Mouse (Mus musculus): ENCODE results near the gene Rad51b. TPM values are rescaled to one million over a fixed set of nuclear protein-coding genes. Genes with fewer than 3 reads are reported as not detected.
A peak's percentile ranks its signal among the peaks of the same experiment; 100 is the strongest.

Gene Rad51b
- polyA plus RNA-seq, 1 experiment from 2014 or later: 4.4 TPM

DNA sequence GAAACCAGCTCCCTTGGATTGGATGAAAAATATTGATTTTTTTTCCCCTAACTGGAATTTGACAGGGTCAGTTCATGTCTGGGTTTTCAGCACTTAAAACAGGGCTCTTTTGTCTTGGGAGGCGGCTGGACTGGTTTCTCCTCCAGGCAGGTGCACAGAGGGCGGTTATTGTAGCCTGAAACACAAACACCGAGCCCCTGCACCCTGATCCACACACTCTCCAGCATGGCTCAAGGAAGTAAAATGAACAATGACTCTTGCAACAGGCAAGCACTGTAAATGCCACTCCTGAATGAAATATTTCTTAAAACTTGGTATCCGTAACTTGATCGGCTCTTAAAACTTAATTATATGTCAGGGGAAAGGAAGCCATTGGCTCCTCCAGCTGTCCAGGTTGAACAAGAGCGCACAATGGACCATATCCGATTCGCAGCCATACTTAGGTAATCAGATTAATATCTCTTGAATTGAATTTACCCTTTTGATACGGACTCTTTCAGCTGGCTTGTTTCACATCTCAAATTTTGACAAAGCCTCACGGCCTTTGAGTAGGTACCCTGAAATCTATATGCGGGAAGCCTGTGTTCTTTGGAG, 377.9 kb downstream of the Rad51b start:
- H3K9ac ChIP-seq (ENCODE audit: low read depth, low read length): no peak overlapping the region
- ATAC-seq (ENCODE audit: low read depth): no peak
- no peak overlapping the region for H3K4me3 ChIP-seq (ENCODE audit: low read depth, low read length)
- H3K9me3 ChIP-seq (replicated peaks; ENCODE audit: control insufficient read depth, low read length): no peaks in the 10 kb centered on the region
- 76% methylated on average over 11 of the region's 11 CpGs for WGBS (ENCODE audit: insufficient replicate concordance)
- H3K27me3 ChIP-seq (ENCODE audit: control insufficient read depth, insufficient read depth, low read depth, low read length): no peaks in the 10 kb centered on the region
- no peaks in the 10 kb centered on the region for H3K36me3 ChIP-seq (ENCODE audit: control insufficient read depth, insufficient read depth)
- no peak overlapping the region for H3K4me2 ChIP-seq (ENCODE audit: low read depth, low read length)
- H3K27ac ChIP-seq (ENCODE audit: low read length): peak overlapping the region; percentile 15
- no peaks in the 10 kb centered on the region; the same call in 1 of the 2 replicates for H3K4me1 ChIP-seq (ENCODE audit: control insufficient read depth, low read depth, low read length)

DNA sequence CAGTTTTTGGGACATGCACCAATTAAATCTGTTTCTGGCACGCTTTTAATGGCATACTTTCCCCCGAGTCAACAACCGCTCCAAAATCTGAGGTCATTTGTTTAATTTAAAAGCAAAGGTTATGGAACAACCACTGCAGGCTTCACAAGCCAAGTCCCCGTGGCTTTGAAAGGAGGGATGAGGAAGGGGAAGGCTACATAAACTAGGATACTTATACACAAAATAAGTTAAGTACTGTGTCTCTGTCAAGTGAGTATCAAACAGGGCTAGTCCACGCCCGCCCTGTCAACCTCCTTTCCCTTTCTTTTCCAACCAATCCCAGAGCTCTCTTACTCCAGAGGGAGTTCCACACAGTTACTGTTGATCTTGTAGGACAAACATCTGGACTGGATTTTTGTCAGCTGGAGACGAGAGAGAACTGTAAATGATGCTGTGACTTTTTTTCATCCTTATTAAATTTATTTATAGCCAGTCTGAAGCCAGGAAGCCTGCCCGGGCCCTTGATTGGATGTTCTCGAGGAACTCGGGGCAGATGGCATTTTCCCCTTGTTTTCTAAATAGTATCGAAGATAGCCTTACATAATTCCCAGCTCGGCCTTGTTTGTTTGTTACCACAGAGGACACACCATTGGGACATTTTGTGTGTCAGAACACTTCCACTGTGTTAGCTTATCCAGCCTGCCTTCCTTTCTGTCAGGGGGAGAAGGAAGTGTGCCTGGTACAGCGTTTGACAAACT, 378.5 kb downstream of the Rad51b start:
- 55% methylated on average over 13 of the region's 13 CpGs for WGBS (ENCODE audit: insufficient replicate concordance)
- no peak overlapping the region for H3K4me3 ChIP-seq (ENCODE audit: low read depth, low read length)
- H3K9ac ChIP-seq (ENCODE audit: low read depth, low read length): no peak overlapping the region
- no peaks in the 10 kb centered on the region for H3K27me3 ChIP-seq (ENCODE audit: control insufficient read depth, insufficient read depth, low read depth, low read length)
- H3K4me2 ChIP-seq (ENCODE audit: low read depth, low read length): no peak overlapping the region
- no peaks in the 10 kb centered on the region; the same call in 1 of the 2 replicates for H3K4me1 ChIP-seq (ENCODE audit: control insufficient read depth, low read depth, low read length)
- H3K36me3 ChIP-seq (ENCODE audit: control insufficient read depth, insufficient read depth): no peaks in the 10 kb centered on the region
- H3K9me3 ChIP-seq (replicated peaks; ENCODE audit: control insufficient read depth, low read length): no peaks in the 10 kb centered on the region
- ATAC-seq (ENCODE audit: low read depth): peak; percentile 48; the same call in 1 of the 2 replicates
- H3K27ac ChIP-seq (ENCODE audit: low read length): peak overlapping the region; percentile 27; the same call in 1 of the 2 replicates

DNA sequence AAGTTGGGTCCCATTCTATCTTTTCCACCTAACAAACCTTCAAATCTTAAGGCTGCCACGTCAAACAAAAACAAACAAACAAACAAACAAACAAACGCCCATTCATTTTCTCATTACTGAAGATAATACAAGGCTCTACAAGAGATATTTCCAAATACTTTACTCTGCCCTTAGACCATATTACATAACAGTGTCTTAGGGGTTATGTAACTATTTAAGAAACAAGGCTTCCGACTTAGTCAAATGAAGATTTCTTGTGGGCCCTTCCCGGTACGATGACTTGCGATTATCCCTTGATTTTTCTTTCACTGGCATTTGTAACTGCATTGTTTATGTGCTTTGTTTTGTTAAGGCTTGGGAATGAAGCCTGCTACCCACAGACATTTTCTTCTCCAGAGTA, 379.2 kb downstream of the Rad51b start:
- H3K4me3 ChIP-seq (ENCODE audit: low read depth, low read length): no peak overlapping the region
- no peak overlapping the region for H3K4me2 ChIP-seq (ENCODE audit: low read depth, low read length)
- H3K4me1 ChIP-seq (ENCODE audit: control insufficient read depth, low read depth, low read length): no peaks in the 10 kb centered on the region; the same call in 1 of the 2 replicates
- ATAC-seq (ENCODE audit: low read depth): no peak
- H3K27me3 ChIP-seq (ENCODE audit: control insufficient read depth, insufficient read depth, low read depth, low read length): no peaks in the 10 kb centered on the region
- 66% methylated on average over 6 of the region's 6 CpGs for WGBS (ENCODE audit: insufficient replicate concordance)
- H3K9me3 ChIP-seq (replicated peaks; ENCODE audit: control insufficient read depth, low read length): no peaks in the 10 kb centered on the region
- H3K27ac ChIP-seq (ENCODE audit: low read length): no peak overlapping the region; the same call in 1 of the 2 replicates
- no peak overlapping the region for H3K9ac ChIP-seq (ENCODE audit: low read depth, low read length)
- H3K36me3 ChIP-seq (ENCODE audit: control insufficient read depth, insufficient read depth): no peaks in the 10 kb centered on the region

DNA sequence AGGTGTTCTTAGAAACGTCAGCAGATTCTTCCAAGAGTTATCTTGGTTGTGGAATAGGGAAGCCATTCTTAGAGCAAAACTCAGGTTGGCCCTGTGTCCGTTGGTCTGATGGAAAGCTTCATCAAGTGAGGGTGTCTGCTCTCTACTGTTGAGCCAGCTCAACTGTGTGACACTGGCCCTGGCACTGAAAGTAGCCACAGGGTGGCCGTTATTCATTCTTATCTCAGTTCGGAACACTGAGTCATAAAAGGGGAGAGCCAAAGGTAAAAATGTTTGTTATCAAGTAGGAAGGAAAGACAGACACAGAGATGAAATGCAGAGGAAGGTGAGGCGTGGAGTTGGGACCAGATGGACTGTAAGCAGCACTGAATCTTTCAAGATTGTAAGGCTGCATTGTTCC, 379.8 kb downstream of the Rad51b start:
- 38% methylated on average over 5 of the region's 5 CpGs for WGBS (ENCODE audit: insufficient replicate concordance)
- no peaks in the 10 kb centered on the region for H3K36me3 ChIP-seq (ENCODE audit: control insufficient read depth, insufficient read depth)

DNA sequence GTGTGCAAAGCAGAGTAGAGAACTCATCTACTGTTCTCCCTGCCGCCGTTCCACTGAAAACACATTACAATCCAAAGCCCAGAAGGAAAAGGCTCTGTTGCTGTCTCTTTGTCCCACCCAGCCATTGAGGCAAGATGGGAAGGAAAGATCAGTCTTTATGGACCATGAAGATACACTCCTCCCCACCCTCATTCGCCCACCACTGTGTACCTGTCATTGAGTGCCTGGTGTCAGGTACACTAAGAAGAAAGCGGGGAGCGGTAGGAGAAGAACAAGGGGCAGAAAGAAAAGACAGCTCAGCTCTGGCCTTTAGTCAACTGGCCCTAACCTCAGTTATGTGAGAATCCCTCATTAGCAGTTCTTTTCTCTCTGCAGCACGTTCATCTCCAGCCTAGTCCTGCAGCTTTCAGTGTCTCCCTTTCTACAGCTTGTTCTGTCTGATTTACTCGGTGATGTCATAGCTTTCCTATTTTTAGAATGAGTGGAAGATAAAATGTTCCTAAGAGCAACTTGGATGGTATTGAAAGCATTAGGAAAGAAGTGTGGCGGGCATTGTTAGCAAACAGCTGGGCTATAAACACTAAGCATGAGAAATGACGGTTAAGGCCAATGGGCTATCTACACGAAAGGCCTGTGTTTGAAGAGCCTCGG, 382.3 kb downstream of the Rad51b start:
- H3K27ac ChIP-seq (ENCODE audit: low read length): no peak overlapping the region
- WGBS (ENCODE audit: insufficient replicate concordance): 74% methylated on average over 11 of the region's 11 CpGs

More for the DNA sequence above, 379.8 kb downstream of the Rad51b start:
- 0 out of 2 replicates have a peak overlapping the region, but pooled peaks have one; percentile 5 for H3K27ac ChIP-seq (ENCODE audit: low read length)
- H3K27me3 ChIP-seq (ENCODE audit: control insufficient read depth, insufficient read depth, low read depth, low read length): no peaks in the 10 kb centered on the region
- H3K4me2 ChIP-seq (ENCODE audit: low read depth, low read length): no peak overlapping the region
- no peak overlapping the region for H3K9ac ChIP-seq (ENCODE audit: low read depth, low read length)
- H3K4me1 ChIP-seq (ENCODE audit: control insufficient read depth, low read depth, low read length): no peaks in the 10 kb centered on the region; the same call in 1 of the 2 replicates
- ATAC-seq (ENCODE audit: low read depth): no peak
- no peaks in the 10 kb centered on the region for H3K9me3 ChIP-seq (replicated peaks; ENCODE audit: control insufficient read depth, low read length)
- H3K4me3 ChIP-seq (ENCODE audit: low read depth, low read length): no peak overlapping the region

DNA sequence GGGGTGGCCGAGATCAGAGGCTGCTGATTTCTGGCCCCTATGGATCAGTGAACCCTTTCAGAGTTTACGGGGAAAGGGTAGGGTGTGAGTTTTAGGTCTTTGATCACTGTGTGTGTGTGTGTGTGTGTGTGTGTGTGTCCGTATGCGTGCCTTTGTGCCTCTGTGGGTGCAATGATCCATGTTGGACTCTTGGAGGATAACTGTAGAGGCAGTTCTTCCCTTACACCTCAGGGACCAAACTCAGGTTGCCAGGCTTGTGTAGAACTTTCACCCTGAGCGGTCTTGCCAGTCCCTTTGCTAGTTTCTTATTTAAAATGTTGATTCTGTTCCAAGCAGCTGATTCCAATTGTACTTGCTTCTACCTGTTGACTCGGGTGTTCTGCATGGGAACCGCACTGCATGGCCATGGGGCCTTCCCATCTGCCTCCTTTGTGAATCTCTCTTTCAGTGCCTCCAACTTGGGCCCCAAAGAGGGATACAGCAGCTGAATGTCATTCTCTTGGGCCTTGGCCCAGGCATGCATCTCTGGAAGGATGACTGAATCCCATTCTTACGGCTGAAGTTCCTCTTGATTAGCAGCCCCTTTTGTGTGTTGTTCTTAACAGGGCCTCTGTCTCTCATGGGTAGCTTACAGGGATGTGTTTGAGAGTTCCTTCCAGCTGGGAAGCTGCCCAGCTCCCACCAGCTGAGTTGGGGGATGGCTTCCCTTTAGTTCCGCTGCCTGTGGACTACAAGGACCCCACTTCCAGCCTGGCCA, 383.0 kb downstream of the Rad51b start:
- ATAC-seq (ENCODE audit: low read depth): no peak
- Histone ChIP-seq H3K4me1 (ENCODE audit: control insufficient read depth, low read depth, low read length) (peaks cover 4% of the 10 kb centered on the region), H3K36me3 (ENCODE audit: control insufficient read depth, insufficient read depth) (no peaks in the 10 kb centered on the region), H3K27ac (ENCODE audit: low read length) (no peak overlapping the region), H3K9ac (ENCODE audit: low read depth, low read length) (no peak overlapping the region), H3K4me2 (ENCODE audit: low read depth, low read length) (no peak overlapping the region), H3K4me3 (ENCODE audit: low read depth, low read length) (no peak overlapping the region), H3K27me3 (ENCODE audit: control insufficient read depth, insufficient read depth, low read depth, low read length) (no peaks in the 10 kb centered on the region), H3K9me3 (replicated peaks; ENCODE audit: control insufficient read depth, low read length) (no peaks in the 10 kb centered on the region)
- 74% methylated on average over 9 of the region's 9 CpGs for WGBS (ENCODE audit: insufficient replicate concordance)

More for the DNA sequence above, 382.3 kb downstream of the Rad51b start:
- peaks cover 4% of the 10 kb centered on the region for H3K4me1 ChIP-seq (ENCODE audit: control insufficient read depth, low read depth, low read length)
- H3K27me3 ChIP-seq (ENCODE audit: control insufficient read depth, insufficient read depth, low read depth, low read length): no peaks in the 10 kb centered on the region
- no peak for ATAC-seq (ENCODE audit: low read depth)
- no peaks in the 10 kb centered on the region for H3K9me3 ChIP-seq (replicated peaks; ENCODE audit: control insufficient read depth, low read length)
- no peak overlapping the region for H3K4me3 ChIP-seq (ENCODE audit: low read depth, low read length)
- H3K36me3 ChIP-seq (ENCODE audit: control insufficient read depth, insufficient read depth): no peaks in the 10 kb centered on the region
- no peak overlapping the region for H3K9ac ChIP-seq (ENCODE audit: low read depth, low read length)
- no peak overlapping the region for H3K4me2 ChIP-seq (ENCODE audit: low read depth, low read length)

DNA sequence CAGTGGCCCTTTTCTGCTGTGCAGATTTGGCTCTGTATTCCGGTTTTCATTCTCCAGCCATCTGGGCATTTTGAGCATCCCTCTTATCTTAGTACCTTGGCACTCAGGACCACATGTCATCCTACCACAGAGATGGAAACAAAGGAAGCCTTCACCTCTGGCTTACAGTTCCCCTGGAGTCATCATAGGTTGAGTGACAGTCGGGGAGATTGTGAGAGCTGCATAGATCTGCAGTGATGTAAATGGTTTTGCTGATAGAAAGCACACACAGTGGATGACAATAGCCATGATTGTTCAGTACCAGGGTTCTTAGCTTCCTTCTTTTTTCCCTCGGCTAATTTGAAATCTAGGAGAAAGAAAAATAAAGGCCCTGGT, 383.6 kb downstream of the Rad51b start:
- H3K4me2 ChIP-seq (ENCODE audit: low read depth, low read length): no peak overlapping the region
- no peak for ATAC-seq (ENCODE audit: low read depth)
- WGBS (ENCODE audit: insufficient replicate concordance): 62% methylated on average over 3 of the region's 3 CpGs
- no peaks in the 10 kb centered on the region for H3K36me3 ChIP-seq (ENCODE audit: control insufficient read depth, insufficient read depth)
- H3K9ac ChIP-seq (ENCODE audit: low read depth, low read length): no peak overlapping the region
- no peaks in the 10 kb centered on the region for H3K9me3 ChIP-seq (replicated peaks; ENCODE audit: control insufficient read depth, low read length)
- peaks cover 4% of the 10 kb centered on the region for H3K4me1 ChIP-seq (ENCODE audit: control insufficient read depth, low read depth, low read length)
- H3K4me3 ChIP-seq (ENCODE audit: low read depth, low read length): no peak overlapping the region
- no peak overlapping the region for H3K27ac ChIP-seq (ENCODE audit: low read length)
- H3K27me3 ChIP-seq (ENCODE audit: control insufficient read depth, insufficient read depth, low read depth, low read length): no peaks in the 10 kb centered on the region

DNA sequence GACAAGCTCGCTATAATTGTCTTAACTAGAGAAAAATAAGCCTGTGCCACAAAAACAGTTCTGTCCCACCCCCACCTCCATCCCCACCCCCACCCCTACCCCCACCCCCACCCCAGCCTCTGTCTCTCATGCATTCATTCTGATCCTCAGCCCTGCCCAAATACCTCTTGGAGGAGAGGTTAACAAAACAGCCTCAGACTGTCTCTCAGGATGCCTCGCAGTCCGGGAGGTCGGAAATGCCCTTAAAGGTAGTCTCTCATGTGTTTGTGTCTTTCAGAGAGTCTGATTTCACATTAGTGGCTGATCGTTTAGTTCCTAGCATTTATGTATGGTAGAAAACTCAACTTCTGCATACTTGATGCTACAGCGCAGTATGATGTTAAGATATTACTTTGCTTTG, 384.5 kb downstream of the Rad51b start:
- no peaks in the 10 kb centered on the region for H3K36me3 ChIP-seq (ENCODE audit: control insufficient read depth, insufficient read depth)
- H3K4me3 ChIP-seq (ENCODE audit: low read depth, low read length): no peak overlapping the region
- no peaks in the 10 kb centered on the region for H3K9me3 ChIP-seq (replicated peaks; ENCODE audit: control insufficient read depth, low read length)
- 82% methylated on average over 6 of the region's 6 CpGs for whole genome bisulfite sequencing (ENCODE audit: insufficient replicate concordance)
- no peak overlapping the region for H3K9ac ChIP-seq (ENCODE audit: low read depth, low read length)
- no peak overlapping the region for H3K4me2 ChIP-seq (ENCODE audit: low read depth, low read length)
- ATAC-seq (ENCODE audit: low read depth): no peak
- H3K27me3 ChIP-seq (ENCODE audit: control insufficient read depth, insufficient read depth, low read depth, low read length): no peaks in the 10 kb centered on the region
- H3K27ac ChIP-seq (ENCODE audit: low read length): no peak overlapping the region
- peaks cover 4% of the 10 kb centered on the region for H3K4me1 ChIP-seq (ENCODE audit: control insufficient read depth, low read depth, low read length)
